Mouse (Mus musculus) liver, postnatal 0 days (tissue): ENCODE data around the gene Gabarapl2.

Experiments used
- CTCF ChIP-seq: sonication (generic); IDR thresholded peaks from 2 replicates; pipeline ENCODE4 v1.5.1; 2016; ENCODE audit warnings: antibody characterized with exemption, low read depth
- EP300 ChIP-seq: IDR thresholded peaks from 2 replicates; pipeline ENCODE4 v1.6.1; 2016; ENCODE audit warnings: antibody characterized with exemption, low read depth, mild to moderate bottlenecking

- no peak for TF ChIP-seq CTCF
- TF ChIP-seq EP300 = no peak
Observed at GRCm38 (mm10) chr8:111934201-111934600, 6.3 kb upstream of the Gabarapl2 start.
